Comparison of ENCODE assay signal across 15 mouse cellular contexts in genomic region chr15:86070368-86070767, GRCm38 (mm10). TPM values are rescaled to one million over a fixed set of nuclear protein-coding genes. Genes with fewer than 3 reads are reported as not detected.
A peak's percentile ranks its signal among the peaks of the same experiment; 100 is the strongest.
DNase-seq lines count a peak whose midpoint lies in the region; ATAC-seq lines count a peak whose summit lies in the region.
"Had no signal": no experiment of that assay in that cellular context is flagged by ENCODE, and none has a peak within 500 bp of the region (broad histone marks: within the 10 kb centered on the region; RNA-seq: fewer than 3 reads in every experiment).

No protein-coding gene starts in this region.

- H3K4me3 ChIP-seq in forebrain, embryonic 16.5 days (replicated peaks; ENCODE audit: low read length): no peak overlapping the region
- no peak overlapping the region for H3K4me3 ChIP-seq in midbrain, embryonic 11.5 days (ENCODE audit: low read depth, low read length)
- H3K4me3 ChIP-seq: embryonic facial prominence, embryonic 13.5 days; heart, embryonic 12.5 days; limb, embryonic 15.5 days had no signal

- H3K9ac ChIP-seq in forebrain, embryonic 16.5 days (replicated peaks; ENCODE audit: low read depth, low read length): no peak overlapping the region
- no peak overlapping the region for H3K9ac ChIP-seq in midbrain, embryonic 11.5 days (ENCODE audit: low read length)
- H3K9ac ChIP-seq: embryonic facial prominence, embryonic 13.5 days; heart, embryonic 12.5 days; limb, embryonic 15.5 days had no signal

- peak overlapping the region; percentile 23; the same call in 1 of the 2 replicates for H3K27ac ChIP-seq in forebrain, embryonic 16.5 days (ENCODE audit: low read length)
- no peak overlapping the region for H3K27ac ChIP-seq in midbrain, embryonic 11.5 days (ENCODE audit: low read depth, low read length)
- H3K27ac ChIP-seq: embryonic facial prominence, embryonic 13.5 days; limb, embryonic 15.5 days; macrophage had no signal

- peak; percentile 2 for DNase-seq in kidney, adult 11 months
- no peak for DNase-seq in kidney, postnatal 14 days
- peak; percentile 58 for DNase-seq in brain, adult 2 months (ENCODE audit: low read depth, low spot score)
- peak; percentile 23 for DNase-seq in midbrain, embryonic 11.5 days (ENCODE audit: low spot score, missing footprints)
- no peak for DNase-seq in adrenal gland, postnatal 25 days
- DNase-seq in MN1 (ENCODE audit: low spot score): no peak
- DNase-seq: adrenal gland, postnatal 36 days; kidney, postnatal 25 days; thymus, postnatal 25 days had no signal

- H3K36me3 ChIP-seq in forebrain, embryonic 16.5 days (ENCODE audit: control insufficient read depth, insufficient read depth): no peaks in the 10 kb centered on the region
- H3K36me3 ChIP-seq in midbrain, embryonic 11.5 days (ENCODE audit: control insufficient read depth, insufficient read depth, low read length): no peaks in the 10 kb centered on the region
- H3K36me3 ChIP-seq: heart, embryonic 12.5 days had no signal

- H3K4me2 ChIP-seq in forebrain, embryonic 16.5 days (ENCODE audit: low read length): no peak overlapping the region
- no peak overlapping the region for H3K4me2 ChIP-seq in midbrain, embryonic 11.5 days
- H3K4me2 ChIP-seq: embryonic facial prominence, embryonic 13.5 days; heart, embryonic 12.5 days; limb, embryonic 15.5 days had no signal

- peaks cover 50% of the 10 kb centered on the region for H3K4me1 ChIP-seq in forebrain, embryonic 16.5 days (replicated peaks; ENCODE audit: control insufficient read depth, insufficient read depth, low read length)
- H3K4me1 ChIP-seq in midbrain, embryonic 11.5 days (ENCODE audit: control insufficient read depth, insufficient read depth, low read length): 0 out of 2 replicates have a peak, but pooled peaks cover 2% of the 10 kb centered on the region

- H3K9me3 ChIP-seq in forebrain, embryonic 16.5 days (ENCODE audit: control insufficient read depth, low read length): no peaks in the 10 kb centered on the region
- no peaks in the 10 kb centered on the region for H3K9me3 ChIP-seq in midbrain, embryonic 11.5 days (ENCODE audit: control insufficient read depth, low read length)
- H3K9me3 ChIP-seq: embryonic facial prominence, embryonic 13.5 days; limb, embryonic 15.5 days had no signal

- H3K27me3 ChIP-seq in forebrain, embryonic 16.5 days (replicated peaks; ENCODE audit: control insufficient read depth, insufficient read depth, low read length): no peaks in the 10 kb centered on the region
- H3K27me3 ChIP-seq in midbrain, embryonic 11.5 days (ENCODE audit: control insufficient read depth, insufficient read depth, low read length): no peaks in the 10 kb centered on the region
- H3K27me3 ChIP-seq: embryonic facial prominence, embryonic 13.5 days; heart, embryonic 12.5 days; limb, embryonic 15.5 days had no signal

- WGBS in forebrain, embryonic 16.5 days: 15% methylated on average over 11 of the region's 11 CpGs
- WGBS in midbrain, embryonic 11.5 days: 69% methylated on average over 11 of the region's 11 CpGs

- peak; percentile 77 for ATAC-seq in forebrain, embryonic 16.5 days
- ATAC-seq in midbrain, embryonic 11.5 days (ENCODE audit: low FRiP score): no peak

RNA-seq across cellular contexts. Expression of gene Gramd4, which starts 12.9 kb away (rescaled TPM):
- 56.8 and 57.8 TPM in 2 replicates for polyA plus RNA-seq in forebrain, embryonic 16.5 days (2015; fragmentation: Nextera tagmentation; extraction: Ambion mirVana)
- 7.8 and 8.9 TPM in 2 replicates for polyA plus RNA-seq in midbrain, embryonic 11.5 days (2014; fragmentation: Nextera tagmentation; extraction: Ambion mirVana)
- 10.1 and 17.4 TPM in 2 replicates for total RNA-seq in adrenal gland, postnatal 25 days (2021)

RNA-seq across cellular contexts. Expression of gene Celsr1, which starts 36.8 kb away (rescaled TPM):
- 4.6 and 5.6 TPM in 2 replicates for polyA plus RNA-seq in forebrain, embryonic 16.5 days (2015; fragmentation: Nextera tagmentation; extraction: Ambion mirVana)
- 4.1 and 4.9 TPM in 2 replicates for polyA plus RNA-seq in midbrain, embryonic 11.5 days (2014; fragmentation: Nextera tagmentation; extraction: Ambion mirVana)
- 6.9 and 8.7 TPM in 2 replicates for total RNA-seq in adrenal gland, postnatal 25 days (2021)
- total RNA-seq: CH12.LX had no signal
- polyA plus RNA-seq: macrophage had no signal

Comparison
In these comparisons a context has a peak if more than half of its experiments do, and no peak if none do; other contexts are left out.
1. DNase-seq: peak in kidney, adult 11 months (single experiment), brain, adult 2 months (single experiment) and midbrain, embryonic 11.5 days (single experiment); none in kidney, postnatal 14 days (single experiment), adrenal gland, postnatal 25 days (single experiment) and MN1 (single experiment).